Mouse (Mus musculus): Measurements from ENCODE around the gene Glipr1l3. TPM values are rescaled to one million over a fixed set of nuclear protein-coding genes. Genes with fewer than 3 reads are reported as not detected.
"Not testable (repeated sequence)": the region's sequence is repeated elsewhere in the genome, so short reads cannot be mapped to it uniquely, and the experiment has no call there.

Glipr1l3 gene
- not detected for total RNA-seq (2021)
- long read RNA-seq, experiment 1, result 0 reads
- long read RNA-seq, experiment 2, result 0 reads

DNA sequence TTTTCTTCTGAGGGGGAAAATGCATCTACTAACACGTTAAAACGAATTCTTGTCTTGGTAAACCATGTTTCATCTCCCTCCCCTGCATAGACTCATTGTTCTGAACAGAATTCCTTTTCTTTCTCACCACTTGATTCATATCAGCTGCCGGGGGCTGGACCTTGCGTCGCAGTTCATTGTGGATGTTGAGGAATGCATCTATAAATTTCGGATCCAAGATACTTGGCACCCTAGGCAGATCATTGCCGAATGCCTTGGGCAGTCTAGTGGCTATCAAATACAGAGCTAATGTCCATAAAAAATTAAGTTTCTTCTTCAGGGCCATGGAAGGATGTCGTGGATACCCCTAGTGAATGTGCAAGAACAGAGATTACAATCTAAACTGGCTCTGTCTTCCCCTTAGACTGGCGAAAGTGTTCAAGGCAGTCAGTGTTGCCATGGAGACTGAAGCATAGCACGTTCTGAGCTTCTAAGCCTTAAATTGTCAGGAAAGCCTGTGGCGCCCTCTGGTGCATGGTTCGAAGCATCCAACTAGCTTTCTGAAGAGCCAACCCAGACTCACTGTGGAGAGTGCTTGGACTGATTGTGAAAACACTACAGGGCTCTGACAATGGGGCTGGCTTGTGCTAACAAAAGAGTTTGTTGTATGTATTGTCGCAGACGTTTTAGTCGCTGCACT, at the start of gene Glipr1l3:
Glipr1l3 (minus strand) TSS at position 446 of the 679 bp plus-strand sequence.
- DNase-seq (ENCODE audit: low spot score in 2 of 2), result peak; percentile 26 to 51

DNA sequence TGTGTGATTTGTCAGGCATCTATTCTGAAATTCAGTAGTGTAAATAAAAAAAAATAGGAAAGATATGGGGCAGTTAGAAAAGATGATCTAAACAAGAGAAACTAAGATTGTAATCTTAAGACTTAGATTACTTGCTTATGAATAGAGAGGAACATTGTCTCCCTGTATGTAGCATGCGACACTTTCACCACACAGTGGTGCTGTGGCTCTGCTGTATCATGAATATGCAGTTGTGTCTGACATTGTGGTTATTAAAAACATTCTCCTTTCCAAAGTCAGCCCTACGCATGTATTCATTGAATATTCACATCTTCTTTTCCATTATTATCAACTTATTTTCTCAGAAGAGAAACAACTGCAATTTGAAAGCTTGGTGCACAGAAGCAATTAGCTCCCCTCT, 43.3 kb upstream of the Glipr1l3 start:
- no peak for DNase-seq (ENCODE audit: low spot score in 2 of 2)

DNA sequence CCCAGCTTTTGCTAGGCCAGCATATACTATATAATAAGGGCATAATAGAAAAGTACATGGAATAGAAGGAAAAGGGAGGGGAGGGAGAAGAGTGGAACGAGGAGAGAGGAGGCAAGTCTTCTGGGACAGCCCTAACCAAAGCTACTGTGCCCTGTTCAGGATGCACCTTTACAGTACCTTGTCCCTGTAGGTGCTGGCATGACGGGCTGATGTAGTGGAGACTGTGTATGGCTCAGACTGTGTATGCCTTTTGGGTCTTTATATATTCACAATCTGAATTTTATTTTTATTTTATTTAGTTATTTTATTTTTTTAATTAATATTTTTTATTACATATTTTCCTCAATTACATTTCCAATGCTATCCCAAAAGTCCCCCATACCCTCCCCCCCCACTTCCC, 33.8 kb upstream of the Glipr1l3 start:
- DNase-seq (ENCODE audit: low spot score in 2 of 2), result not testable (repeated sequence)

DNA sequence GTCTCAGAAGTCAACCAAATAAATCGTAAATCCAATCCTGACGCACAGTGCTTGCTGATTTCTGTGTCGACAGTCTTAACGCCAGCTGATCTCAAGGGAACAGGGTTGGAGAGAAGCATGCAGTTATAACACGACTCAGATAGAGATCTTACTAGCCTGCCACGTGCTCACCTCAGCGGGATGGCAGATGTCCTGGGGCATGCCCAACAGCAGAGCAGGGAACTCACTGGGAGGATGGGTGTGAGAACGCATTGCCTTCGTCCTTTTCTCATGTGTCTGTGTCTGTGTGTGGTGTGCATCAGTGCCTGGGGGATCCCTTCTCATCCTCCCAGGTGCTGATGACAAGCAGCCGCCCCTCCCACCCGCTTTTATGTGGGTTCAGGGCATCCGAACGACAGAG, 16.9 kb upstream of the Glipr1l3 start:
- DNase-seq (ENCODE audit: low spot score in 2 of 2), result not testable (repeated sequence)

DNA sequence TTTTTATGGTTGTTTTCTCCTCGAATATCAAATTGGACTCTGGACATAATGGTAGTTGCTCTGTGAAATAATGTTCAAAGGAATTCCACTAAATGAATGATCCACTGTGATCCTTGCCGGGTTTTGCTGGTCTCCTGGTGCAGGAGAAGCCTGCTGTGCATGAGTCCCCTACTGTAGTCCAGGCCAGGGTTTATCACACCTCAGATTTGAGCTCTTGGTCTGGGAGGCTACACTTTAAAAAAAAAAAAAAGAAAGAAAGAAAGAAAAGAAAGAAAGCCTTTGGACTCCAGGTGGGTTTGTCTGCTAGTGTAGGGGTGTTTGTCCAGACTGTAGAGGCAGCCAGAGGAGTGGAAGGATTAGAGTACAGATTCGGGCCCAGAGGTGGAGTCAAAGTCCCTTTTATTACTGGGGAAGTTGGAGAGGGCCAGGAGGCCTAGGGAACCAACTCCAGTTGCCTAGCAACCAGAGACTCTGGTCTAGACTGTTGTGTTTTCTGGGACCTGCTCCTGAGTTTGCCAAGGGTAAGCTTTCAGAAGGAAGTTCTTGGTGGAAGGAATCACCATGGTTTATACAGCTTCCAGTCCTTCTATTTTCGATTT, 3.1 kb upstream of the Glipr1l3 start, which contains the start of gene Caps2:
Caps2 (plus strand) TSS at position 454 of the 599 bp plus-strand sequence.
- no peak for DNase-seq (ENCODE audit: low spot score in 2 of 2)

DNA sequence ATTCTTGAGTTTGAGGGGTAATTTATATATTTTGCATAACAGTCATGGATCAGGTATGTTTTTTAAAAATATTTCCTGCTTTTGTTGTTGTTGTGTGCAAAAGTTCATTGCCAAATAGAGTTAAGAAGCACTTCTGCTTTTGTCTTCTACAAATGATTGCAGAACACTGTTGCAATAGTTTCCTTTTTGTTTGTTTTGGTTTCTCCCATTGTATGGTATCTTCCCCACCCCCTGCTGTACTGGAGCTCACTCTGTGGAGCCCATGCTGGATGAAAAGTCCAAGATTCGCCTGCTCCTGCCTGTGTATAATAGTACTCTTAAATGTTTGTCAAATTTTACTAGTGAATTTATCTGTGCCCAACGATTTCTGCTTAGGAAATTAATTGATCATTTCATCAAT, 20.3 kb downstream of the Glipr1l3 start:
- DNase-seq (ENCODE audit: low spot score in 2 of 2), result no peak

DNA sequence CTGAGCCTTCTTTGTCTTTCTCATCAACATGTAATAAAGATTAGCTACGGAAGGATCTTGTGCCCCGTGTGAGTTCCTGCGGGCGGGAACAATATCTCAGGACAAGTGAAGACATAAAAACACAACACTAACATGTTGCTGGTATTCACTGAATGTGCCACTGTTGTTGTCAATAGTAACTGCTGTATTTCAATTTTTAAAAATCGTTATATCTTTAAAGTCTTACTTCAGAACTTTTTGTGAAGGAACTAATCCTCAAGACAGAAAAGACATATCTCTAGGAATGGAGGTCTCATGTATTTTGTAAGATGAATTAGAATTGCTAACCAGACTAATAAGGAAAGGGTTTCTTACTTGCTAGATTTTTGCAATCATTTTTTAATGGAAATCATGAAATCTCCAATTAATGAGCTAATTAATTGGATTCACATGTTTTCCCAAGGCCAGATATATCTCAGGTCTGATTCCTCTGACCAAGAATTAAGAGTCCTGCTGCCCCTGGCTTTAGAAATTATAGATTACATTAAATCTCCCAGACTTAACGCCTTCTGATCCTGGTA, 21.2 kb downstream of the Glipr1l3 start:
- DNase-seq (ENCODE audit: low spot score in 2 of 2), result no peak

DNA sequence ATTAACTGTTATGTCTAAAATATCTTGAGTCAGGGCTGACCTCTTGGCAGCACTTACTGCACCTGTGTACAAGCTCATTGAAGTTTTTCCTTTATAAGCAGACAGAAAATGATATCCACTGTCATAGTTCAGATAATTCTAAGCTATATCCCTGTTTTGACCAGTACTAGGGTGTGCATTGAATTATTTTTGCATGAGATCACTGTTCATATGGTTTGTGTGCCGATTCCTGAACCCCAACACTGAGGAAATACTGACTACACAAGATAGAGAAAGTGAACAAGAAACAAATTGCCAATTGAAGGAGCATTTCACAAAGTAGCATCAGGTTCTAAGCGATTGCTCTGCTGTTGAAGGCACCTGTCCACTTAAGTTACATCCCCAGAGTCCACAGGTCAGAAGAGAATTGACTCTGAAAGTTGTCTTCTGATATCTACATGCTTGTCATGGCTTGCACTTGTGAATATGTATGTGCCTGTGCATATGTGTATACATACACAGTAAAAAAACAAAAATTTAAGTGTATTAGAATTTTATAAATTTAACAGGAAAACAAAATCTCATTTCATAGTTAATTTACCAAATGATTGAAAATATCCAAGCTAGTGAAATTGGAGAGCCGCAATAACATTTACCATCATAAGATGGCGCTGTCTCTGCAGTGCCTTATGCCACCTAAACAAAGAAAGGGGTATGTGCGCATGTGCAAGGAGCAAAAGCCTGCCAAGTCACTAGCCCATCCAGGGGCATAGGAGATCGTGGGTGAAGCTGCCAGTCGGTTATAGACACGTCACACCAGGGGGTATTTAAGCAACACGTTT, 21.9 kb downstream of the Glipr1l3 start:
- peak in 1 of 2 experiments; percentile 6 for DNase-seq (ENCODE audit: low spot score in 2 of 2)

DNA sequence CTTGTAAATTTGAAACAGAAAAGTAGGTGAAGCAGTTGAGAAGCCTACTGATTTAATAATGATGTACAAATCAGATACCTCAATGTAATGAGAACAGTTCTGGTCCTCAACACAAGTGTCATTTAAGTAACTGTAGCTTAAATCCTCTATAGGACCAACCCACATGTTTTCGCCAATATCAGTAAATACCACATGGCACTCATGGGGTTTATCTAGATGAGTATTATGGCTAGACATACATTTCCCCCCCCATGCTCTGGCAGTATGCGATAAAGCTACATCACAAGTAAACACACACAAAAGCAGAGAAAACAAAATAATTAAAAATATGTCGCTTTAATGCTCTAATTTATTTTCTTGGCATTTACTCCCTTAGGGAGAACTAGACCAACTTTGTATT, 27.9 kb downstream of the Glipr1l3 start:
- no peak for DNase-seq (ENCODE audit: low spot score in 2 of 2)

DNA sequence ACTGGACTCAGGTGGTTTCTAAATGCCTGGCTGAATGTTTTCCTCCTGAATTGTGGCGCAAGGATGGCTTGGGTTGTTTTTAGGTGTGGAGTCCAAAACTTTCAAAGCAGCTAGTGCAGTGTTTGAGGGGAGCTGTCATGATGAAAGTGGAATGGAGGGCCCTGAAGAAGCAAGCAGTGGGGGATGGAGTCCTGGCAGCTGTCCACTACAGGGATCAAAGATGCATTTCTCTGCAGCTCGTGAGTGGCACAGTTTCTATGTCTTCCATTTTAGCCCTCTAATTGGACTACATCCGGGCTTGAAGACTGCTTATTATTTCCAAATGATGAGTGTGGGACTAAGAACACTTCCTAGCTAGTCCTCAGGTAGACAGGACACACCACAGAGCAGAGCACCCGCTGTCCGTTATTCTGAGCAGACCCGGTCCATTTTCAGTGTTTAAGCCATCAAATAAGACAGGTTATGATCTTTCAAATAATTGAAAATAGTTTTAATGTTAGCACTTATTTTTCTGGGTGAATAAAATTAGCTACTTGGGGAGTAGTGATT, 32.4 kb downstream of the Glipr1l3 start:
- not testable (repeated sequence) for DNase-seq (ENCODE audit: low spot score in 2 of 2)

DNA sequence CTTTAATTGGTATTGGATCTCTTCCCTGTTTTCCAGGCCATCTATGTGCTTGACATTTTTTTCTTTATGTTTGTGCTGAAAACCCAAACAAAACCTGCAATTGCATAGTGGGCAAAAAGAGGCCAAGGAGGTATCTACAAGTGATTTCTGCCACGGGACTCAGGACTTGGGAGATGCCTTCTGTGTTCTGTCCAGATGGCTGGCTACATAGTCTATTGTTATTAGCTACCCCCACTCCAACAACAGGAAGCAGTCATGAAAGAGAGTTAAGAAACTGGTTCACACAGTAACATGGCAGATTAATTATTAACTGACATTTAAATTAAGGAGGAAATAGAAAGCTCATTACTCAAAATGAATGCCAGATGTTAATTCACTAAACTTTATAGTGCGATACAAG, 35.0 kb downstream of the Glipr1l3 start:
- not testable (repeated sequence) for DNase-seq (ENCODE audit: low spot score in 2 of 2)

DNA sequence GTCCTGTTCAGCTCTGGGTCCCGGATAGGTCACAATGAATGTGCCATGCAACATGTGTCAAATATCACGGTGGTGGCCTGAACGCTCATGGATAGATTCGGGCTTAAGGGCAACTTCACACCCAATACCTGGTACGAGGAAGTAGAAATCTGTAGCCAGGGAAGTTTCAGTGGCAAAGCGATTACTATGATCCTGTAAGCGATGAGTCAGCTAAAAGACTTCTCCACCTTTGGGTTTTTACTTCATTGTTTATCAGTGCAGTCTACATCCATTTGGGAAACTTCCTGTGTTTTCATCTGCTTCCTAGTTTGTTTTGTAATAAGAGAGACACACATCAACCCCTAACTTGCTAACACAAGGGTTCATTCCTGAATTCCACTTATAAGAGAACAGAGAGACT, 49.7 kb downstream of the Glipr1l3 start:
- DNase-seq (ENCODE audit: low spot score in 2 of 2), result no peak

DNA sequence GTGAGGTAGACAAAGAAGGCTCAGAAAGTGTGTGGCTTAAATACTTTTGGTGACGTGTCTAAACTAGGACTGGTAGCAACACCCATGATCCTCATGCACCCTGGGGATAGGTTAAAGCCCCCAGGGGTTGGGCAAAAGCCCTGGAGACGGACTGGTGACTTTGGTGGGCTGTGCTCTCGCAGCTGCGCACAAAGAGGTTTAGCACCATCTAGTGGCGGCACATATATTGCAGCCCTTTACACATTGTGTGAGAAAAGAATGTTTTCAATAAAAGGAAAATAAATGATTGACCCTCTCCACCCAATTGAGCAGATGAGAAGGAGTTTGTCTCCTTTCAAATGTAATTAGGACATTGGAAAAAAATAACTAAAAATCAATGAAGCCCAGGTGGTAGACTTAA, 54.3 kb downstream of the Glipr1l3 start:
- peak in 1 of 2 experiments; percentile 16 for DNase-seq (ENCODE audit: low spot score in 2 of 2)

Other genes with a start within 250 kb of the Glipr1l3 start
- 10 to 100 TPM; 36.1 to 41.8 TPM for gene Krr1, start 187.7 kb downstream of the Glipr1l3 start, total RNA-seq (2021)
- gene Glipr1, start 157.7 kb downstream of the Glipr1l3 start, total RNA-seq (2021), result 1 to 10 TPM; 1.2 to 1.7 TPM
- not detected for gene Glipr1l1, start 100.1 kb downstream of the Glipr1l3 start, total RNA-seq (2021)
- not detected for gene Glipr1l2, start 77.0 kb downstream of the Glipr1l3 start, total RNA-seq (2021)
- gene Caps2, start 3.3 kb upstream of the Glipr1l3 start, total RNA-seq (2021), result under 1 TPM in 1 of 2 experiments, not detected in 1; 0.28 TPM
- gene Kcnc2, start 110.8 kb upstream of the Glipr1l3 start, total RNA-seq (2021), result 1 to 10 TPM in 1 of 2 experiments, under 1 TPM in 1; 0.42 to 1.7 TPM